Mouse (Mus musculus): Measurements from ENCODE around the gene Klb. TPM values are rescaled to one million over a fixed set of nuclear protein-coding genes. Genes with fewer than 3 reads are reported as not detected.

Klb gene
- polyA plus RNA-seq, 1 experiment from 2014 or later = not detected

GRCm38 (mm10) chr5:65371551-65371950, 23.4 kb downstream of the Klb start:
- Histone ChIP-seq H3K4me2 (ENCODE audit: low read length) (no peak overlapping the region), H3K4me3 (ENCODE audit: control insufficient read depth in 1 of 2, insufficient read depth in 1 of 2, low read depth in 1 of 2, low read length in 2 of 2) (no peak overlapping the region), H3K27me3 (ENCODE audit: control insufficient read depth, insufficient read depth, low read length) (no peaks in the 10 kb centered on the region), H3K27ac (replicated peaks in 1 of 2; ENCODE audit: control insufficient read depth in 1 of 2, insufficient read depth in 1 of 2, low read depth in 2 of 2, low read length in 2 of 2) (no peak overlapping the region), H3K4me1 (ENCODE audit: control insufficient read depth in 2 of 2, insufficient read depth in 2 of 2, low read length in 2 of 2) (no peaks in the 10 kb centered on the region), H3K36me3 (ENCODE audit: control insufficient read depth, insufficient read depth, low read length) (no peaks in the 10 kb centered on the region), H3K9me3 (ENCODE audit: control insufficient read depth, low read length) (no peaks in the 10 kb centered on the region), H3K9ac (ENCODE audit: low read length) (no peak overlapping the region)
- no peak for ATAC-seq (ENCODE audit: insufficient number of reproducible peaks, insufficient read depth, low FRiP score, low read depth)
- 90% methylated on average over 7 of the region's 7 CpGs for WGBS

- WGBS = 75% methylated on average over 7 of the region's 7 CpGs
- Histone ChIP-seq H3K36me3 (ENCODE audit: control insufficient read depth, insufficient read depth, low read length) (no peaks in the 10 kb centered on the region), H3K9ac (ENCODE audit: low read length) (no peak overlapping the region), H3K27ac (replicated peaks in 1 of 2; ENCODE audit: control insufficient read depth in 1 of 2, insufficient read depth in 1 of 2, low read depth in 2 of 2, low read length in 2 of 2) (no peak overlapping the region), H3K27me3 (ENCODE audit: control insufficient read depth, insufficient read depth, low read length) (no peaks in the 10 kb centered on the region), H3K4me3 (ENCODE audit: control insufficient read depth in 1 of 2, insufficient read depth in 1 of 2, low read depth in 1 of 2, low read length in 2 of 2) (no peak overlapping the region), H3K4me2 (ENCODE audit: low read length) (no peak overlapping the region), H3K9me3 (ENCODE audit: control insufficient read depth, low read length) (no peaks in the 10 kb centered on the region), H3K4me1 (ENCODE audit: control insufficient read depth in 2 of 2, insufficient read depth in 2 of 2, low read length in 2 of 2) (no peaks in the 10 kb centered on the region)
- ATAC-seq (ENCODE audit: insufficient number of reproducible peaks, insufficient read depth, low FRiP score, low read depth) = no peak
These were observed 26.6 kb downstream of the Klb start for GRCm38 (mm10) chr5:65374746-65375145.

- no peak overlapping the region for H3K27ac ChIP-seq (replicated peaks in 1 of 2; ENCODE audit: control insufficient read depth in 1 of 2, insufficient read depth in 1 of 2, low read depth in 2 of 2, low read length in 2 of 2)
- H3K36me3 ChIP-seq (ENCODE audit: control insufficient read depth, insufficient read depth, low read length) = peaks cover 48% of the 10 kb centered on the region
- H3K4me1 ChIP-seq (ENCODE audit: control insufficient read depth in 2 of 2, insufficient read depth in 2 of 2, low read length in 2 of 2) = peaks cover 0 to 14% of the 10 kb centered on the region in 2 experiments
- no peak overlapping the region for H3K4me3 ChIP-seq (ENCODE audit: control insufficient read depth in 1 of 2, insufficient read depth in 1 of 2, low read depth in 1 of 2, low read length in 2 of 2)
- 73% methylated on average over 2 of the region's 2 CpGs for WGBS
- H3K9me3 ChIP-seq (ENCODE audit: control insufficient read depth, low read length) = no peaks in the 10 kb centered on the region
- H3K4me2 ChIP-seq (ENCODE audit: low read length) = no peak overlapping the region
- ATAC-seq (ENCODE audit: insufficient number of reproducible peaks, insufficient read depth, low FRiP score, low read depth) = no peak
- no peaks in the 10 kb centered on the region for H3K27me3 ChIP-seq (ENCODE audit: control insufficient read depth, insufficient read depth, low read length)
- no peak overlapping the region for H3K9ac ChIP-seq (ENCODE audit: low read length)
These were observed 37.6 kb downstream of the Klb start for GRCm38 (mm10) chr5:65385704-65386103.

GRCm38 (mm10) chr5:65387008-65387867, 39.1 kb downstream of the Klb start:
- Histone ChIP-seq H3K27ac (replicated peaks in 1 of 2; ENCODE audit: control insufficient read depth in 1 of 2, insufficient read depth in 1 of 2, low read depth in 2 of 2, low read length in 2 of 2) (no peak overlapping the region), H3K4me1 (ENCODE audit: control insufficient read depth in 2 of 2, insufficient read depth in 2 of 2, low read length in 2 of 2) (peaks cover 0 to 18% of the 10 kb centered on the region in 2 experiments), H3K27me3 (ENCODE audit: control insufficient read depth, insufficient read depth, low read length) (no peaks in the 10 kb centered on the region), H3K4me2 (ENCODE audit: low read length) (no peak overlapping the region), H3K4me3 (ENCODE audit: control insufficient read depth in 1 of 2, insufficient read depth in 1 of 2, low read depth in 1 of 2, low read length in 2 of 2) (no peak overlapping the region), H3K9ac (ENCODE audit: low read length) (no peak overlapping the region), H3K9me3 (ENCODE audit: control insufficient read depth, low read length) (no peaks in the 10 kb centered on the region), H3K36me3 (ENCODE audit: control insufficient read depth, insufficient read depth, low read length) (peaks cover 48% of the 10 kb centered on the region)
- ATAC-seq (ENCODE audit: insufficient number of reproducible peaks, insufficient read depth, low FRiP score, low read depth) = no peak
- WGBS = 80% methylated on average over 6 of the region's 6 CpGs

GRCm38 (mm10) chr5:65390648-65391644, 42.8 kb downstream of the Klb start, which contains the start of the genes Rpl9 and Lias:
Gene Rpl9 (minus strand): TSS chr5:65391444.
Gene Lias (plus strand): TSS chr5:65391497.
- Histone ChIP-seq H3K27ac (replicated peaks in 1 of 2; ENCODE audit: control insufficient read depth in 1 of 2, insufficient read depth in 1 of 2, low read depth in 2 of 2, low read length in 2 of 2) (peak within 1 kb of the TSS; percentile 81 to 92), H3K4me3 (ENCODE audit: control insufficient read depth in 1 of 2, insufficient read depth in 1 of 2, low read depth in 1 of 2, low read length in 2 of 2) (peak within 1 kb of the TSS; percentile 84 to 91), H3K4me2 (ENCODE audit: low read length) (peak within 1 kb of the TSS; percentile 94), H3K4me1 (ENCODE audit: control insufficient read depth in 2 of 2, insufficient read depth in 2 of 2, low read length in 2 of 2) (peaks cover 0 to 20% of the 10 kb centered on the region in 2 experiments), H3K36me3 (ENCODE audit: control insufficient read depth, insufficient read depth, low read length) (peaks cover 54% of the 10 kb centered on the region), H3K27me3 (ENCODE audit: control insufficient read depth, insufficient read depth, low read length) (no peaks in the 10 kb centered on the region), H3K9me3 (ENCODE audit: control insufficient read depth, low read length) (no peaks in the 10 kb centered on the region), H3K9ac (ENCODE audit: low read length) (peak within 1 kb of the TSS; percentile 99)
- WGBS = under 1% methylated on average over 83 of the region's 83 CpGs
- ATAC-seq (ENCODE audit: insufficient number of reproducible peaks, insufficient read depth, low FRiP score, low read depth) = peak; percentile 91

GRCm38 (mm10) chr5:65391753-65392152, 43.6 kb downstream of the Klb start:
- Histone ChIP-seq H3K4me1 (ENCODE audit: control insufficient read depth in 2 of 2, insufficient read depth in 2 of 2, low read length in 2 of 2) (peaks cover 0 to 20% of the 10 kb centered on the region in 2 experiments), H3K27ac (replicated peaks in 1 of 2; ENCODE audit: control insufficient read depth in 1 of 2, insufficient read depth in 1 of 2, low read depth in 2 of 2, low read length in 2 of 2) (peak overlapping the region; percentile 51 to 92; a peak in 2 of 4 replicates), H3K36me3 (ENCODE audit: control insufficient read depth, insufficient read depth, low read length) (peaks cover 61% of the 10 kb centered on the region), H3K9me3 (ENCODE audit: control insufficient read depth, low read length) (no peaks in the 10 kb centered on the region), H3K27me3 (ENCODE audit: control insufficient read depth, insufficient read depth, low read length) (no peaks in the 10 kb centered on the region), H3K4me3 (ENCODE audit: control insufficient read depth in 1 of 2, insufficient read depth in 1 of 2, low read depth in 1 of 2, low read length in 2 of 2) (peak overlapping the region; percentile 76 to 84), H3K9ac (ENCODE audit: low read length) (peak overlapping the region; percentile 90), H3K4me2 (ENCODE audit: low read length) (peak overlapping the region; percentile 94)
- WGBS = 2% methylated on average over 12 of the region's 12 CpGs
- 0 out of 2 replicates have a peak, but pooled peaks have one; percentile 11 for ATAC-seq (ENCODE audit: insufficient number of reproducible peaks, insufficient read depth, low FRiP score, low read depth)

GRCm38 (mm10) chr5:65394425-65394824, 46.3 kb downstream of the Klb start:
- Histone ChIP-seq H3K4me3 (ENCODE audit: control insufficient read depth in 1 of 2, insufficient read depth in 1 of 2, low read depth in 1 of 2, low read length in 2 of 2) (no peak overlapping the region), H3K9ac (ENCODE audit: low read length) (no peak overlapping the region), H3K36me3 (ENCODE audit: control insufficient read depth, insufficient read depth, low read length) (peaks cover 62% of the 10 kb centered on the region), H3K4me1 (ENCODE audit: control insufficient read depth in 2 of 2, insufficient read depth in 2 of 2, low read length in 2 of 2) (peaks cover 0 to 15% of the 10 kb centered on the region in 2 experiments), H3K27me3 (ENCODE audit: control insufficient read depth, insufficient read depth, low read length) (no peaks in the 10 kb centered on the region), H3K27ac (replicated peaks in 1 of 2; ENCODE audit: control insufficient read depth in 1 of 2, insufficient read depth in 1 of 2, low read depth in 2 of 2, low read length in 2 of 2) (no peak overlapping the region), H3K4me2 (ENCODE audit: low read length) (no peak overlapping the region), H3K9me3 (ENCODE audit: control insufficient read depth, low read length) (no peaks in the 10 kb centered on the region)
- no peak for ATAC-seq (ENCODE audit: insufficient number of reproducible peaks, insufficient read depth, low FRiP score, low read depth)
- 92% methylated on average over 7 of the region's 7 CpGs for WGBS

Measured in heart, embryonic 14.5 days (tissue).